Mouse (Mus musculus) testis, adult 10 weeks (tissue): ENCODE data around the gene Ogt. TPM values are rescaled to one million over a fixed set of nuclear protein-coding genes. Genes with fewer than 3 reads are reported as not detected.

Source experiments
- polyA plus RNA-seq: library from polyadenylated mRNA; stranded (reverse); fragments of 350-450 nt; fragmentation: Illumina TruSeq; extraction: RNeasy Lipid Tissue Mini Kit (QIAGEN cat#74804); gene quantifications from one replicate; pipeline ENCODE4 v1.2.3, GENCODE M21; 2014; ENCODE audit warnings: low read depth, low replicate concordance

Gene Ogt
- 51.0 TPM for polyA plus RNA-seq

DNA sequence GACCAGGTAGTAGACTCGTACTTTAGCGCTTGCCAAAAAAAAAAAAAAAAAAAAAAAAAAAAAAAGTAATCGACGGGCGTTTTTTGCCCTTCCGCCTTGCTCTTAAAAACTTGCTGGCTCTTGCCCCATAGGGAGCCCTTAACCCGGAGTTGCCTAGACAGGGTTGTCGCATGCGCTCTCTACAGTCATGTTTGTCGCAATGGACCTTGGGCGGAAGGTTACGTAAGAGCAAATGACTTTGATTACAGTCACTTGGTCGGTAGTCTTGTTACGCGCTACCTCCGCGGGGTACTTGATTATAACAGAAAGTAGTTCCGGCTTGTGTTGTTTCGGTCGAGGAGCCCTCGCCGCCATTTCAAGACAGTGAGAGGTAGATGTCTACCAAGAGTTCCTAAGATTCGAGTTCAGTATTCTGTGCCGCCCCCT, at the start of gene Ogt:
Gene Ogt (plus strand): TSS at position 320 of the 426 bp plus-strand sequence.

DNA sequence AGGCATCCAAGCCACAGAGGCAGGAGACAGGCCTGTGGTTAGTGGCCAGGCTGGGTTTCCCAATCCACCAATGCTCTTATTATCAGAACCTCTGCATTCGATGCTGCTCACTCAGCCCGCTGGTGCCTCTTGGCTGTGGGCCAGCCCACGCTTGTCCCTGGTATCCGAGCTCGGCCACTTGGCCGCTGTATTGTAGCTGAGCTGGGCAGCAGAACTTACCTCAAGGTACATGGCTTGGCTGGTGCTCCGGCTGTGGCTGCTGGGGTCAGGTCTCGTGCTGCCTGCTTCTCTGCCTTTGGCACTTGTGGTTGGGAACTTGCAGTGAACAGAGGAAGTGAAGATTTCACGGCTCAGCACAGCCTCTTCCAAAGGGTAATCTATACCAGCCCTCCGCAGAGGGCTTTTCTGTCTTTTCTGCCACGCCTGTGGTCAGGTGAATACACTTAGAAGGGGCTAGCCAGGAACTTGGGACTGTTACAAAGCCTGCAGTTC, 94.0 kb downstream of the Ogt start, which contains the start of gene Cxcr3:
Gene Cxcr3 (minus strand): TSS at position 442 of the 492 bp plus-strand sequence.

Other genes starting within 250 kb of the Ogt start
- 32.1 TPM for gene Zmym3, start 219.2 kb upstream of the Ogt start, polyA plus RNA-seq
- gene Nono, start 210.7 kb upstream of the Ogt start, polyA plus RNA-seq = 31.0 TPM
- gene Itgb1bp2, start 191.0 kb upstream of the Ogt start, polyA plus RNA-seq = not detected
- 21.2 TPM for gene Taf1, start 107.3 kb upstream of the Ogt start, polyA plus RNA-seq
- not detected for gene Cxcr3, start 94.2 kb downstream of the Ogt start, polyA plus RNA-seq
- gene Gm4779, start 154.4 kb downstream of the Ogt start, polyA plus RNA-seq = 3.4 TPM
- gene 8030474K03Rik, start 154.6 kb downstream of the Ogt start, polyA plus RNA-seq = 2.7 TPM
- 1.0 TPM for gene Nhsl2, start 209.3 kb downstream of the Ogt start, polyA plus RNA-seq